Mouse (Mus musculus): ENCODE results near the gene Slc12a5.

Gene Slc12a5

DNA sequence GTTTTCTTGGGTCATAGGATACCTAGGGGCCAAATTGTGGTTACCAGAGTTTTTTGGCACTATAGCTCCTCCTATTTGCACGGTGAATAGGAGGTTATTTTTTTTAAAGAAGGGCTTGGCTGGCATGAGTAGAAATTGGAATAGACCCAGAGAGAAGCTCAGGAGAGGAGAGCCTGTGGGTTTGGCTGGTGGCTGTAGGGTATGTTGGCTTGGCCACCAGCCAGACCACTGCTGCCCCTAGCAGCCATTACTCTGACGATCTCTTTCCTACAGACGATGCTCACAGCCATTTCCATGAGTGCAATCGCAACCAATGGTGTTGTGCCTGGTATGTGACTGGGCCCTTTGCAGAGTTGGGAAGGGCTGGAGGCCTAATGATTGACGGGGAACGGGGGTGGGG, 15.0 kb downstream of the Slc12a5 start:
- TF ChIP-seq NANOG (IDR thresholded peaks at IDR 0.05; ENCODE audit: borderline replicate concordance, low read length) (no peak), POU5F1 (IDR thresholded peaks at IDR 0.05; ENCODE audit: borderline replicate concordance, low read length) (no peak), CTCF (conservative IDR thresholded peaks at IDR 0.05; ENCODE audit: low read length) (no peak)
- H3K4me1 ChIP-seq (replicated peaks; ENCODE audit: low read depth, low read length): peaks cover 31% of the 10 kb centered on the region
- H3K36me3 ChIP-seq (ENCODE audit: insufficient read depth, low read length): no peaks in the 10 kb centered on the region
- no peak overlapping the region for H3K4me3 ChIP-seq (replicated peaks; ENCODE audit: low read length)
- no peaks in the 10 kb centered on the region for H3K9me3 ChIP-seq (ENCODE audit: low read length)
- peaks cover 42% of the 10 kb centered on the region for H3K27me3 ChIP-seq (ENCODE audit: insufficient read depth, low read length)

DNA sequence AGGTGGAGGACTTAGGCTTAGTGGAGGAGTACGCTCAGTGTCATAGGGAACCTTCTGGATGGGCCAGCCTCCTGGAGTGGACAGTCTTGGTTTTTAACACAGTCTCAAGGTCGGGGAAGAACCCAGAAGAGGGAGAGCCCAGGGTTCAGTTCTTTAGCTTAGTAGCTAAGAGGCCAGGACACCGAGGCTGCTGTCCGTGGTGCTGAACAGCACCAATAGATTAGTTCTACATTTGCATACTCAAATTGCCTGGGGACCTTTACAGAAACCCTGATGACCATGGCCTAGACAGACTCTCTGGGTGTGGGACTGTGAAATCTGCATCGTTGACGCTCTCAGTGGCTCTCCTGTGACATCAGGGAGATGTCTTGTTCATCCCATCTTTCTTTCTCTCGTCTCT, 19.1 kb downstream of the Slc12a5 start:
- Histone ChIP-seq H3K27me3 (ENCODE audit: insufficient read depth, low read length) (peaks cover 16% of the 10 kb centered on the region), H3K4me3 (replicated peaks; ENCODE audit: low read length) (no peak overlapping the region), H3K4me1 (replicated peaks; ENCODE audit: low read depth, low read length) (peaks cover 38% of the 10 kb centered on the region), H3K9me3 (ENCODE audit: low read length) (no peaks in the 10 kb centered on the region), H3K36me3 (ENCODE audit: insufficient read depth, low read length) (no peaks in the 10 kb centered on the region)
- TF ChIP-seq POU5F1 (IDR thresholded peaks at IDR 0.05; ENCODE audit: borderline replicate concordance, low read length): no peak
- no peak for TF ChIP-seq NANOG (IDR thresholded peaks at IDR 0.05; ENCODE audit: borderline replicate concordance, low read length)
- no peak for TF ChIP-seq CTCF (conservative IDR thresholded peaks at IDR 0.05; ENCODE audit: low read length)

DNA sequence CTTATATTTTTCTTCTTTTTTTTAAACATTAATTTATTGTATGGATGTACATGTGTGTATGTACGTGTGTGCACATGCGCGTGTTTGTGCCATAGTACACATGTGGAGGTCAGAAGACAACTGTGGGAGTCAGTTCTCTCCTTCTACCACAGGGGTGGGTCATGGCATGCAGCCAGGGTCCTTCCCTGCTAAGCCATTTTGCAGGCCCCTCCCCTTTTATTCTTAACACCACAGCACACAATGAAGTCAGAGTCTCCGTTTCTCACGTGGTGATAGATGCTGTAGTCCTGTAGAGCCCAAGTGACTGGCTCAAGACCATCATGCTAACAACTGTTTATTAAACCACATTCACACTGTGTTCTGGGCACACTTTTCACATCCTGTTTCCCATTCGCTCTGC, 25.4 kb downstream of the Slc12a5 start:
- no peaks in the 10 kb centered on the region for H3K36me3 ChIP-seq (ENCODE audit: insufficient read depth, low read length)
- TF ChIP-seq NANOG (IDR thresholded peaks at IDR 0.05; ENCODE audit: borderline replicate concordance, low read length) (no peak), CTCF (conservative IDR thresholded peaks at IDR 0.05; ENCODE audit: low read length) (no peak), POU5F1 (IDR thresholded peaks at IDR 0.05; ENCODE audit: borderline replicate concordance, low read length) (no peak)
- H3K4me3 ChIP-seq (replicated peaks; ENCODE audit: low read length): no peak overlapping the region
- peaks cover 31% of the 10 kb centered on the region for H3K4me1 ChIP-seq (replicated peaks; ENCODE audit: low read depth, low read length)
- H3K27me3 ChIP-seq (ENCODE audit: insufficient read depth, low read length): peaks cover 28% of the 10 kb centered on the region
- no peaks in the 10 kb centered on the region for H3K9me3 ChIP-seq (ENCODE audit: low read length)

DNA sequence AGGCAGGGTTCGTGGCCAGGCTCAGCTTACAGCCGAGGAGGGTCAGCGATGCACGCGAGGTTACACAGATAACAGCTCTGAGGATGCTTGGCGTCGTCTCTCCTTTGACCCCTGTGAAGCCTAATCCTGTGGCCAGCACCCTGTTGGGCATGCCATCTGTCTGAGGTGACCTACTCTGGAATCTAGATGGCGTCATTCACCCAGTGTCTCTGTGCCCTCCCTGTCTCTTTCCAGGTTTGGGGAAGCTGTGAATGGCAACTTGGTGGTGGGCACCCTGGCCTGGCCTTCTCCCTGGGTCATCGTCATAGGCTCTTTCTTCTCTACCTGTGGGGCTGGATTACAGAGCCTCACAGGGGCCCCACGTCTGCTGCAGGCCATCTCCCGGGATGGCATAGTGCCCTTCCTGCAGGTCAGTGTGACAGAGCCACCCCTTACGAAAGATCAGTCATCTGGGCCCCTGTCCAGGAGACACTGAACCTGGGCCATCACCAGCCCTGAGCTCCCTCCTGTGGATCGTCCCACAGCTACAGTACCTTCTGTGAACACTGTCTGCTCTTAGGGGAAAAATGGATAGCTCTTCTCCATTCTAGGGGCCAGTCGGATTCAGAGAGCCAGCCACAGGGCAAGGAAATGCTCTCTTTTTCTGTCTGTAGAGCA, 25.9 kb downstream of the Slc12a5 start:
- TF ChIP-seq NANOG (IDR thresholded peaks at IDR 0.05; ENCODE audit: borderline replicate concordance, low read length) (no peak), POU5F1 (IDR thresholded peaks at IDR 0.05; ENCODE audit: borderline replicate concordance, low read length) (no peak), CTCF (conservative IDR thresholded peaks at IDR 0.05; ENCODE audit: low read length) (no peak)
- Histone ChIP-seq H3K9me3 (ENCODE audit: low read length) (no peaks in the 10 kb centered on the region), H3K4me3 (replicated peaks; ENCODE audit: low read length) (no peak overlapping the region), H3K27me3 (ENCODE audit: insufficient read depth, low read length) (peaks cover 32% of the 10 kb centered on the region), H3K36me3 (ENCODE audit: insufficient read depth, low read length) (no peaks in the 10 kb centered on the region), H3K4me1 (replicated peaks; ENCODE audit: low read depth, low read length) (peaks cover 31% of the 10 kb centered on the region)

DNA sequence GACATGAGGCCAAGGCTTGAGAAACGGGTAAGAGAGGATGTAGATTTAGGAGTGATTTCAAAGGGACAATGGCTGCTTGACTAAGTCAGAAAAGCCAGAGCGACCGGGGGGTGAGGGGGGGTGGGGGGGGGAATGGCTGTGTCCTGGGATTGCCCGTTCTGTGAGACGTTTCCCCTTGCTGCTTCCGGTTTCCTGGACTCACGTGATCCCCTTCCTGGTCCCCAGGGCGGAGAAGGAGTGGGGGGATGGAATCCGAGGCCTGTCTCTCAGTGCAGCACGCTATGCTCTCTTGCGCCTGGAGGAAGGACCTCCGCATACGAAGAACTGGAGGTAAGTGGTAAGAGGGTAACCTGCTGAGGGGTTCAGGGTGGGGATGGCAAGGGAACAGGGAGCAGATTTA, 28.2 kb downstream of the Slc12a5 start:
- H3K27me3 ChIP-seq (ENCODE audit: insufficient read depth, low read length): peaks cover 27% of the 10 kb centered on the region
- peaks cover 25% of the 10 kb centered on the region for H3K4me1 ChIP-seq (replicated peaks; ENCODE audit: low read depth, low read length)
- TF ChIP-seq POU5F1 (IDR thresholded peaks at IDR 0.05; ENCODE audit: borderline replicate concordance, low read length) (no peak), CTCF (conservative IDR thresholded peaks at IDR 0.05; ENCODE audit: low read length) (no peak), NANOG (IDR thresholded peaks at IDR 0.05; ENCODE audit: borderline replicate concordance, low read length) (no peak)
- H3K9me3 ChIP-seq (ENCODE audit: low read length): no peaks in the 10 kb centered on the region
- H3K4me3 ChIP-seq (replicated peaks; ENCODE audit: low read length): 0 out of 2 replicates have a peak overlapping the region, but pooled peaks have one; percentile 35
- no peaks in the 10 kb centered on the region for H3K36me3 ChIP-seq (ENCODE audit: insufficient read depth, low read length)

DNA sequence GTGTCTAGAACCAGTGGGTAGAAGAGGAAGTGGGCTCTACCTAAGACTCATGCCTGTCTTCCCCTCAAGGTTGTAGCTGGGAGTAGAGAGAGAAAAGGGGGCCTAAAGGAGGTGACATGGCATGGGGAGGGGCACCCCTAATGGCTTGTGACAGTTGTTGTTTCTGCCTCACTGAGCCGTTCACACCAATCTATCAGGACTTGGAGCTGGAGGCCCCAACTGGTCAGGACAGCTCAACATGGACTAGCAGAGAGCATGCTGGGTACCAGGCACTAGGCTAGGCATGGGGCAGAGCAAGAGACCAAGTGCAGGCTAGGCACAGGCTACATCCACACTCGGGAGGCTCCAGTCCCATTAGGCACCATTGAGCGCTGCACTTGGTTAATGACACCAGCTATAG, 30.5 kb downstream of the Slc12a5 start:
- Histone ChIP-seq H3K27me3 (ENCODE audit: insufficient read depth, low read length) (peaks cover 50% of the 10 kb centered on the region), H3K4me1 (replicated peaks; ENCODE audit: low read depth, low read length) (peaks cover 30% of the 10 kb centered on the region), H3K4me3 (replicated peaks; ENCODE audit: low read length) (no peak overlapping the region), H3K9me3 (ENCODE audit: low read length) (no peaks in the 10 kb centered on the region), H3K36me3 (ENCODE audit: insufficient read depth, low read length) (no peaks in the 10 kb centered on the region)
- no peak for TF ChIP-seq NANOG (IDR thresholded peaks at IDR 0.05; ENCODE audit: borderline replicate concordance, low read length)
- TF ChIP-seq CTCF (conservative IDR thresholded peaks at IDR 0.05; ENCODE audit: low read length): no peak
- TF ChIP-seq POU5F1 (IDR thresholded peaks at IDR 0.05; ENCODE audit: borderline replicate concordance, low read length): no peak

DNA sequence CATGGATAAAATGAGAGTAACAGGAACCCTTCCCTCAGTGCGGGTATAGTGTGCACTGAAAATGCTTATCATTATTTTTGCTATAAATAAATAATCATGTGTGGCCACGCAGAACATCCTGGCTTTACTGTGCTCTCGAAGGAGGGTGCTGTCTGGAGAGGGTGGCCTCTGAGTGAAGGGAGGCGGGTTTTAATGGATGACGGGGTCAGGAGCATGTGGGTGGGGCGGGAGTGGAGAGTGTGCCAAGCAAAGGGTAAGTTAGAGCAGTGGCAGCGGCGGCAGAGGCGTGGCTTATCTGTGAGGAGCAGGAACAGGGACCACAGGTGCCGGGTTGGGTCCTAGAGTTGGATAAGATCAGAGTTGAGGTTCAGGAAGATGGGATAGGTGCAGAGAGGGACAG, 31.2 kb downstream of the Slc12a5 start:
- Histone ChIP-seq H3K9me3 (ENCODE audit: low read length) (no peaks in the 10 kb centered on the region), H3K36me3 (ENCODE audit: insufficient read depth, low read length) (no peaks in the 10 kb centered on the region), H3K4me1 (replicated peaks; ENCODE audit: low read depth, low read length) (peaks cover 35% of the 10 kb centered on the region), H3K27me3 (ENCODE audit: insufficient read depth, low read length) (peaks cover 50% of the 10 kb centered on the region), H3K4me3 (replicated peaks; ENCODE audit: low read length) (no peak overlapping the region)
- TF ChIP-seq CTCF (conservative IDR thresholded peaks at IDR 0.05; ENCODE audit: low read length): no peak
- TF ChIP-seq NANOG (IDR thresholded peaks at IDR 0.05; ENCODE audit: borderline replicate concordance, low read length): no peak
- no peak for TF ChIP-seq POU5F1 (IDR thresholded peaks at IDR 0.05; ENCODE audit: borderline replicate concordance, low read length)

DNA sequence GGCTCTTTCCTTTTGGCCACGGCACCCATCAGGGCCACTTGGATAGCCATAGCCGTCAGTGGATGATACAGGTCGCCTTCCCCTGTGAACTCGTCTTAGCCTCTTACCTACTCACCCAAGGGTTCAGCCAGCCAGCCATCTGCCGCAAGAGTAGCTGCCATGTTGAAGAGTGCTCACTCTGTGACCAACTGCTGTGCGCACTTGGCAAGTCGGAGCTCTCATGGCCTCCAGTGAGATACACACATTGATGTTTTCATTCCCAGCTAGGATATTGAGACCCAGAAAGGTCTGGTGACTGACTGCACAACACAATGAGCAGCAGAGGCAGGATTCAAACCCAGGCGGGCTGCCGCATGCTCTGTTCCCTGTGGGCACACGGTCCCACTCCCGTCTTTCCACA, 33.6 kb downstream of the Slc12a5 start:
- Histone ChIP-seq H3K36me3 (ENCODE audit: insufficient read depth, low read length) (peaks cover 10% of the 10 kb centered on the region), H3K27me3 (ENCODE audit: insufficient read depth, low read length) (peaks cover 63% of the 10 kb centered on the region), H3K4me3 (replicated peaks; ENCODE audit: low read length) (no peak overlapping the region), H3K4me1 (replicated peaks; ENCODE audit: low read depth, low read length) (peaks cover 34% of the 10 kb centered on the region), H3K9me3 (ENCODE audit: low read length) (no peaks in the 10 kb centered on the region)
- TF ChIP-seq NANOG (IDR thresholded peaks at IDR 0.05; ENCODE audit: borderline replicate concordance, low read length) (no peak), CTCF (conservative IDR thresholded peaks at IDR 0.05; ENCODE audit: low read length) (no peak), POU5F1 (IDR thresholded peaks at IDR 0.05; ENCODE audit: borderline replicate concordance, low read length) (no peak)

Measured in E14TG2a.4 (cell line).